Mouse (Mus musculus) thymus, adult 18-20 months (tissue): Measurements from ENCODE around the gene Acot13.

Experiments used
- DNase-seq, 2 experiments: peaks; one replicate each; pipeline ENCODE4 v3.0.0; 2022; ENCODE audit warnings: mixed read lengths in 2 of 2

Acot13 gene

DNA sequence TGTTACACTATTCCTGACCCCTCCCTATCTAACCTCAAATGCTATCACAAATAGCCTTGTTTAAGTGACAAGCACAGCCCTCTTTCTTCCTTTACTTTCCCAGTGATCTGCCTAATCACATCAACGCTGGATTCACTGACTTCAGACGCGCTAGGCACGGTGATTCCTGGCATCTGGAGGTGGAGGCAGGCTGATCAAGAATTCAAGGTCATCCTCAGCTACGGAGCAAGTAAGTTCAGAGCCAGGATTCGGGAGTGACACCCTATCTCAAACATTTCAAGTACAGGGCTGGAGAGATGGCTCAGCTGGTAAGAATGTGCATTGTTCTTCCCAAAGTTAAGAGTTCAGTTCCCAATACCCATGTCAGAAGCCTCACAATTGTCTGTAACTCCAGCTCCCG lies 5.2 kb downstream of the Acot13 start:
- DNase-seq = no peak

DNA sequence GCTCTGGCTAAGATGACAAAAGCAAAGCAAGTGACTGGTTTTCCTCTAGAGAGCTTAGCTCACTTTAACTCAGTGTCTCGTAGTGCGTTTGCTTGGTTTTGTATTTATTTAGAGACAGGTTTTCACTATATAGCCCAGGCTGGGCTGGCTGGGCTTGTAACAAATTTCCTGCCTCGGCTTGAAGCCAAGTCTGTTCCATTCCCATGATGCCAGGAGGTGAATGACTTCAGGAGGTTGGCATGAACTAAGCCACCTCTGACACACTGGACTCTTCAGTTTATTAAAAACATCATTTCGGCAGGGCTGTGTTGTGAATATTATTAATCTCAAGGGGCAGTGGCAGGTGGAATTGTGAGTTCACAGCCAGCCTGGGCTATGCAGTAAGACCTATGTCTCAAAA lies 5.8 kb downstream of the Acot13 start:
- DNase-seq = no peak

DNA sequence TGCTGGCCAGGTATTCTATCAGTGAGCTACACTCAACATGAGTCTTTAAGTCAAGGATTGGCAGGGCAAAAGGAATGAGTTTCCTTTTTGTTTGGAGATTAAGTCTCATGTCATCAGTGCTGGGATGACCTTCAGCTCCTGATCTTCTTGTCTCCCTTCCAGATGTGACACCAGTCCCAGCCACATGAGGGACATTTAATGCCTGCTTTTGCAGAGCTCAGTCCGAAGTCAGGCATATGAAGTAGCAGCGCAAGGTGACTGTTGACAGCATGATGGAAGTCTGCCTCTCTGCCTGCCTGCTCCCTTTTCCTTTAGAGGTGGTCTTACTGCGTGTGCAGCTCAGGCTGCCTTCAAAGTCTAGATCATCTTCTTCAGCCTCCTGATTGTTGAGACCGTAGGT lies 6.7 kb downstream of the Acot13 start:
- DNase-seq = no peak

DNA sequence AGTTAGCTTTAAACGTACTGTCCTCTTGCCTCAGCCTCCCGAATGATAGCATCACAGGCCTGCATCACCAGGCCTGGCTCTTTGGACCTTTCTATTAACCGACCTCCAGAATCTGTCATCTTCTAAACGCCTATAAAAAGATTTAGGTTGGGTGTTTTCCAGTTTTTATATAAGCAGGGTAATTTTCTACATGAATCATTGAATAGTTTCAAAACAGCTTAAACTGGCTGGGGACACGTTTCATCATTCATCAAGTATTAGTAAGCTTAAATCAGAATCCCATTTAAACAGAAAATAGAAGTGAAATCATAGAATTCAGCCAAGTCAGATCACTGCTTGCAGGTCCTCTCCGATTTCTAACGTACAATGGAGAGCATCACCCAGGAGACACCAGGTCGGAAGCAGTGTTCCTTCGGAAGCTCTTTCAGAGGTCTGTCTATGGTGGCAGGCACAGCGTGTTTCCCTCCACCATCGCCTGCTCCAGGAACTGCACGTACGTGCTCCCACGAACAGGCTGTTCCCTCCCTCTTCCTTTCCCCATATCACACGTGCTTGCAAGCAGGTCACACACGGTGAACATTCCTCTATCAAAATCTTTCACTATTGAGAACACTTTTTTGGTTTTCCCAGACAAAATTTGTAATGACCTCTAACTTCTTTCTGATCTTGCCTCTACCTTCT lies 8.5 kb downstream of the Acot13 start:
- DNase-seq = no peak

DNA sequence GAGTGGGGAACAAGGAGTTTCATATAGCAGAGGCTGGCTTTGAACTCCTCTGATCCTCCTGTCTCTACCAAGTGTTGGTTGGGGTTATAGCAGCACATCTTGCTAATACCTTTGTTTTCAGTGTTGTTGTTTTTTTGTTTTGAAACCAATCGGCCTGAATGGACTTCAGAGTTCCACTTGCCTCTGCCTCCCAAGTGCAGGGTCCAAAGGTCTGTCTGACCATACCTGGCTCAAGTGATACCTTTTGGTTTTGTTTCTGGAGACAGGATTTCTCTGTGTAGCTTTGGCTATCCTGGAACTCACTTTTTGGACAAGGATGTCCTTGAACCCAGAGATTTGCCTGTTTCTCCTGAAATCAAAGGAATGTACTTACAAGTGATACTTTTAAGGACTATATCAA lies 11.4 kb downstream of the Acot13 start:
- DNase-seq = no peak

DNA sequence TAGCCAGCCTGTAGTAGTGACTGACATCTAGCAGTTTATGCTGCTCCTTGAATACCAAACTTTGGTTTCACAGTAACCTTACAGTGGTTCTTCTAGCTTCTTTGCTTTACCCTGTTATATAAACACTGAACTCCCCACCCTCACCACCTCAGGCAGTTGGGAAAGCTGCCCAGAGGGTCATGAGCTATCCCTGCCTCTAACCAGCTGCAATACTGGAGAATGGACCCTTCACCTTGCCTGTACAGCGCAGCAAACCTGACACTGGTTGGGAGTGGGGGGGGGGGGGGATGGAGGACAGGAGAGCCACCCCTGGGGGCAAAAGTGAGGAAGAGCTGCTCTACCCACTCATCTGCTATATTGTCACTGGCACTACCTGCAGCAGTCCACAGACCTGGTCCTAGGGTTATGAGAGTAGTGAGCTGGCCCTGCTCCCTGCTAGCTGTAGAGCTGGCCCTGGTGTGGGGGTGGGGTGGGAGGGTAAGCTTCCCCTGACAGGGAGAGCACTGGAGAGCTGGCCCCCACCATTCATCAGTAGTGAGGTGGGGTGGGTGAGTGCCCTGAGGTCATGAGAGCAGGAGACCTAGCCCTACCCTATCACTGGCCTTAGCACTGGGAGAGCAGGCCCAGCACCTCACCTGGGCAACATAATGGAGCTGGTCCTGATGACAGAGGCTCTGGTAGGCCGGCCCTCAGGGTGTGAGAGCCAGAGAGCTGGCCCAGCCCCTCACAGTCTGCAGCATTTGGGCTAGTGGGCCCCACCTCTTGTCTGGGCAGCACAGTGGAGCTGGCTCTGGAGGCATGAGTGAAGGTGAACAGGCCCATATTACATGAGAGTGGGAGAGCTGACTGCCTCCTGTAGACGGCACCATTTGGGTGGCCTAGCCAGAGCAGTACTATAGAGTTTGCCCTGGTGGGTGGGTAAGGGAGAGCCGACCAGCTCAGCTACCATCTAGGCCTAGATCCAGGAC lies 14.9 kb downstream of the Acot13 start:
- no peak for DNase-seq

DNA sequence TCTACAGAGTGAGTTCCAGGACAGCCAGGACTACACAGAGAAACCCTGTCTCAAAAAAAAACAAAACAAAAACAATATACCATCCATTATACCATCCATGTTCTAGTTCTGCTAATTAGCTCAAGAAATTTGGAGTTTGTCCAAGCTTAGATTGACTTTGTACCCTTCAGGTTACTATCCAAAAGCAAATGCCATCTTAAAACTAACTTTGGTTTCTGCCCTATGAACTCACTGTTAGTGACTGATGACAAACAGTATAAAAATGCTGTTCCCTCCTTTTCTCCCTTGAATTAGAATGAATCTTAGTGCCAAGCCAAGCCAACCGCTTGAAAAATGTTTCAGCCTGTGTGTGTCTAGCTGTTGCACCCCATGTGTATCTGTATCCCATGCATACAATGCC lies 16.7 kb downstream of the Acot13 start:
- DNase-seq = no peak

DNA sequence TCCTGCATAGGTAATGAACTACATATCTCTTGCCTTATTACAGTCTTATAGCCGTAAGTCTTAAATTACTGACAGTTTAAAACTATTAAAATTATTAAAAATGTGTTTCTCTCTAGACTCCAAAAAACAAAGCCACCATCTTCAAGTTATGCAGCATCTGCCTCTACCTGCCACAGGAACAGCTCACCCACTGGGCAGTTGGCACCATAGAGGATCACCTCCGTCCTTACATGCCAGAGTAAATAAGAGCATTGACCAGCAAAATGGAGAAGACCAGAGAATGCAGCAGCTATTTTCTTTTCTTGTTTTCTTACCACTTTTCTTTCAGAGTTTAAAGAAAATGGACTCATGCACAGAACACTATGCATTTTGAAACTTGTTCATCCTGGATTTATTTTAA lies 18.8 kb downstream of the Acot13 start:
- DNase-seq = no peak

DNA sequence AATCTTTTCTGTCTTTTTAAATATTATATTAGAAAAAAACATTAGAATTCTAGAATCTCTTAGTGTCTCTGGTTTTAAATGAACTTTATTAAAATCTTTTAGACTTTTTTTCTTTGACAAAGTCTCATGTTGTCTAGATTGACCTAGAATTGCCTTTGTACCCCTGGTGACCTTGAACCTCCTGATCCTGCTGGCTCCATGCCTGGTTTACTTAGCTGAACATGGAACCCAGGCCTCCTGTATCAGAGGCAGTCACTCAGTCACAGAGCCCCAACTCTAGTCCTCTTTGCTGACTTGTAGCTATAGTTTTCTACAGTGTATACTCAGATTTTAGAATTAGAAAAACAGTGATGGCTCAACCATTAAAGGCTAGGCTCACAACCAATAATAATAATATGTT lies 25.3 kb downstream of the Acot13 start:
- DNase-seq = no peak

DNA sequence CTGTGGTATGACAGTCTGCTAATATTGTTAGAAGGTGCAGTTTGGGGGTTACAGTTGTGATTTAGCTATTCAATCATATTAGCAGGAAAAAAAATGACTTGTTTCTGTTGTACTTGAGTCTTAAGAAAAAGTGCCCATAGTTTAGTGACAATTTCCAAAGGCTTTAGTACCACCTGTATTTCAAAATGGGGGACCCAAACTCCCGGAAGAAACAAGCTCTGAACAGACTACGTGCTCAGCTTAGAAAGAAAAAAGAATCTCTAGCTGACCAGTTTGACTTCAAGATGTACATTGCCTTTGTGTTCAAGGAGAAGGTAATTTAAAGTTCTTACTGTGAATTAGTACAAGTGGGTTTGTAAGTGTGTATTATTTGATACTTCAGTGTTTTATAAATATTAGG lies 28.1 kb downstream of the Acot13 start:
- no peak for DNase-seq

DNA sequence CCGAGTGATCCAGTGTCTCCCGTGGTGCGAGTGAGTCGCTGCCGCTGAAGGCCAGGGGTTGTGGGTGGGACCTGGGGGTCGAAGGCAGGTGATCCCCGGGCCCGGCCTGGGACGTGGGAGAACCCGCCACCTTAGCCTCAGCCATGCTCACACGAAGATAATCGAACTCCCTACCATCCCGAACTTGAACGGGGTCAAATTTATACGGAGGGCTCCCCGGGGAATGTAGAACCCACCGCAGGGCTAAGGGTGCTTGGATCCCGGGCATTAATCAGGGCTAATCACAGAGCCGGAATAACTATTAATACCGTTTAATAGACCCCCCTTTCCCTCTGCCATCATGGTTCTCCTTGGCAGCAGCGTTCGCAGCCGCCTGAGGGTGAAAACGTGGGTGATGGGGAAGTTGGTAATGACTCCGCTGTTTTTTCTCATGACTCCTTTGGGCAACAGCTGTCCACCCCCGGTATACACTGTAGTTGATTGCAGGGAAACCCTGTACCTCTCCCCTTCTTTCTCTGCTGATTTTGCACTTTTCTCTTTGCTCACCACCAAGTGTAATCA lies 29.1 kb downstream of the Acot13 start:
- DNase-seq = peak; percentile 28 to 35

DNA sequence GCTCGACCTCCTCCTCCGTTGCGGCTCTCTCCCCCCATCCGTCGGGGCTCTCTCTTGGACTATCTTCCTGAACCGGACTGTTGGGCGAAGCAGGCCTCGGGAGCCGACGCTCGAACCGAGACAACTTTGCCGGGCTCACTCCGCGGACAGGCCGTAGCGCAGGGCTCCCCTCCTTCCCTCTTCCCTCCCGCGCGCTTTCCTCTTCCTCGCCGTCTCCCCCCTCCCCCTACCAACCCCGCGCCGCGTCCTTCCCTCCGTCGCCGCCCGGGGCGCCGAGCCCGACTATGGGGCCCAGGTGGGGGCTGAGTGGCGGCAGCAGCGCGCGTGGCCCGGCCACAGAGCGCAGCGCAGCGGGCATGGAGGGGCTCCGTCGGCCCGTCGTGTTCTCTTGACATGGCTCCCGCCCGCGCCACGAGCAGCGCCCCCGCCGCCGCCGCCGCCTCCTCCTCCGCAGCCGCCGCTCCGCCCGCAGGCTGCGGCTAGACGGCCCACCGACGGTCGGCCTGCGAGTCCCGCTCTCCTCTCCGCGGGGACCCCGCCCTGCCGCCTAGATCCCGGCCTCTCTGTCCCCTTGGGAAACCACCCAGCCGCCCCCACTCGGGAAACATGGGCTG lies 29.9 kb downstream of the Acot13 start, which contains the start of gene BC005537:
TSS of gene BC005537 (plus strand) at position 350 of the 614 bp plus-strand sequence.
- no peak for DNase-seq

DNA sequence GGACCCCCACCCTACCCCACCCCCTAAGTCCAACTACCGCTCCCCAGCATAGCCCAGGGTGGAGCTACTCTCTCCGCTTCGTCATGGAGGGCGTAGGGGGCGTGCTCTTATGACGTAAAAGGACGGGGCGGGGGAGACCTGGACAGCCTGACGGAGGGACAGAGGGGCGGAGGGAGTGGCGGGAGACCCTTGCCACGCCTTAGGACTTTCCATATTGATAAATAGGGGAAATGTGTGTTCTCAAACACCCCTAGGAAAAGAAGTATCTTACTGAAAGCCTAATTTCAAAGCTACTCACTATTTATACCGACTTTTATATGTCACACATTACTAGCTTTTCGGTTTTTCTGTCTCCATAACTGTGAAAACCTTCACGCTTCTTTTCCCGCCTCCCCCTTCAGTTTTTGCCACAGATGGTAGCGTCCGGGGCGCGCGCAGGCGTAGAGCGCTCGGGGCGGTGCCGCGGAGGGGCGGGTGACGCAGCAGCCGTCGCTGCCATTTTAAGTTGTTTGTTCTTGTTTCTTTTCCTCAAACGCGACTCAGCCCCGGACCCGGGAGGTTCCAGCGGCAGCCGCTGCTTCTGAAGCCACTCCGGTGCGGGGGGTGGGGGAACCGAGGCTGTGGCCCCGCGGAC lies 30.5 kb downstream of the Acot13 start:
- peak; percentile 96 to 97 for DNase-seq

DNA sequence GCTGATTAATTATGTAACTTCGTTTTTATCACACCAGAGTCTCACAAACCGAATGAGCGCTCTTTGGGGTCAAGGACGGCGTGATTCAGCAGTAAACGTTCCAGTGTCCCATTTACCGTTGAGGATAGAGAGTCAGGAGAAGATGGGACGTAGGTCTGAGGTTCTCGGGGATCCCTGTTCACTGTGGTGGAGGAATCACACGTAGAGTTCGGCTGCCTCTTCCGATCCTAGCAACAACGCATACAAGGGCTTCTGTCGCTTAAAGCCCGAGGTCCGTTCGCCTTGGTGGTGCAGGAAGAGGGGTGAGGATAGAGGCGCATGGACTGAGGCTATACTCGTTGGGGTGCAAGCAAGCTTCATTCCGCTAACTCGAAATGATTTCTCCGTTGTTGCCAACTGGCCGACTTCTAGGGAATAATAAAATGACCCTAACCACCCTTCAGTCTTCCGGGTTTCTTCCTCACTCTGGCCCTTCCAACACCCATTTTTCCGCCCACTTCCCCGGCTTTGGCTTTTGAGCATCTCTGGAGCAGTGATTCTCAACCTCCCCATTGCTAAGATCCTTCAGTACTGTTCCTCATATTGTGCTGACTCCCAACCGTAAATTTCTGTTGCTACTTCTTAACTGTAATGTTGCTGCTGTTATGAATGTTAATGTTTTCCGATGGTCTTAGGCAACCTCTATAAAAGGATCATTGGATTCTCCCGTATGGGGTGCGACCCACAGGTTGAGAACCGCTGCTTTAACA lies 31.2 kb downstream of the Acot13 start:
- DNase-seq = peak; percentile 13 to 42

DNA sequence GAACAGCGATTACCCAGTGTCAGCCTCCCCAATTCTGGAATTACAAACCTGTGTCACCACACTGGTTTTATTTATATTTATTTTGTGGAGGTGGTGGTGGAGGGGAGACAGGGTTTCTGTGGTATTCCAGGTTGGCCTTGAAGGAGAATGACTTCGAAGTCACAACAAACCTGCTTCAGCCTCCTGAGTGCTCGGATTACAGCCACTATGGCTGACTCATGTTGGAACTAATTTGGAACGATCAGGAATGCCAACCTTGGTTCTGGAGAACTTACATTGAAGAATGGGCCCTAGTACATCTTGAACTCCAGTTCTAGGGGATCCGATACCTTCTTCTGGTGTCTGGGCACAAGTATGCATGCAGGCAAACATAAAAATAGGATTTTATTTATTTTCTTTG lies 32.0 kb downstream of the Acot13 start:
- no peak for DNase-seq

DNA sequence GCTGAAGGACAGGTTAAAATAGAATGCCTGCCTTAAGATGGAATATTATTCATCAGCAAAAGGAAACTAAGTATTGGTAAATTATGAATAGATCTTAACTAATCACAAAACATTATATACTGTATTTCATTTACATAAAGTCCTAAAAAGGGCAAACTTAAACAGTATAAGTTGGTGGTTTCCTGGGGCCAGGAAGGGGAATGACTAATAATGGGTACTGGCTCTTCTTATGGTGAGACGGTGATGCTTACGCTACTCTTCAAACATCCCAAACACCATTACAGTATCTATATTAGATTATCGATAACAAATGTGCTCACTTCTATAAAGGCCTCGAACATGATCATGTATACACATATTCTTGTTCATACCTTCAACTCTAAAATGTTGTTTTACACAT lies 32.7 kb downstream of the Acot13 start:
- no peak for DNase-seq

DNA sequence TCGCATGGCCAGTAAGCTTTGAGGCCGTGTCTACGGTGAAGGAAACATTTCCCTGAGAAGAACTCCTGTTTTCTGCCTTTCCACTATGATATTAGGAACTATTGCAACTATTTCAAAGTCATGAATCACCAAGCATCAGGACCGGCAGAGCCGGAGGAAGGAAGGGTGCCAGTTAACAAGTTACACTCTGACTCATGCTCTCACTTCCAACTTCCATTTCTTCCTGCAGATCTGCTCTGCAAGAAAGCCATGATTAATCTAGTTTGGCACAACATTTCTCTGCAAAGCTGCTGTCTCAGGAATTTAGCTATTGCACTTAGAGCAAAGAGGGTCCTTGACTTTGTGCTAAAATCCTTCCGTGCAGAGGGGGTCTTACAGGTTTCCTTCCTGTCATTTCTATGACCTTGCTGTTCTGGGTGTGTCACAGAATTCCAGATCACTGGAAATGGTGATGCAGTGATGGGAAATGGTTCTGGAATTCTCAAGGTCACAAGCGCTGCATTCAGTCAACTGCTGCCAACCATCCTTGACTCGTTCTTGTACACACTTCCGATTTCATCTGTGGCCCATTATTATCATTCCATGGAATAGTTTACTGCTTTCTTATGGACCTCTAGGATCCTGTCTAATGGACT lies 38.8 kb downstream of the Acot13 start:
- no peak for DNase-seq

DNA sequence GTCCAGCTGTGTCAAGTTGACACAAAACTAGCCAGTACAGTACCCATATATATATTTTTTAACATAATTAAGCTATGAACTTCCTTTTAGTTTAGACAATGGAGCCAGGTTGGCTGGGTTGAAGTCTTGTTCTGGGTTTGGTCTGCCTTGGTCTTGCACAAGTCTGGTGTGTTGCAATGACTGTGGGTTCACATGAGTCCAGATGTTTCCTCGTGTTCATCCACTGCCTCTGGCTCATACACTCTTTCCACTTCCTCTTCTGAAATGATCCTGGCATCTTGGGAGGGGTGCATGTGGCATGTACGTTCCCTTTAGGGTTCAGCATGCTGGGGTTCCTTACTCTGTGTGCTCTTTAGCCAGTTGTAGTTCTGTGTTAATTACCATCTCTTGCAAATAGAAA lies 40.0 kb downstream of the Acot13 start:
- no peak for DNase-seq

DNA sequence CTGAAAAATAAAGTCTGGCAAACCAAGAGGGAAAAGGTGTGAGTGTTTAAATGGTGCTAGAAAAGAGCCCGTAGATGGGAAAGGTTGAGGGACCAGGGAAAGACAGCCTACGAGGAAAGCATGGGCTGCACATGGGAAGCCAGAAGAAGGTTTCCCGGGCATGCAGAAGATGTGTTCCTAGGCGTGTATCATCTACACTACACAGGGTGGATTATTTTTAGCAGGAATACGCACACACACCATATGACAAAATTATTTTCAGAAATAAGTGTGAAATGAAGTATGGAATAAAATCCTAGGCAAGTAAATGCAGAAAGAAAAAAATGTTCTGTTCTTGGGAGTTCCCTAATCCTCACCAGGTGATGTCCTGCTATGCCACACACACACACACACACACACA lies 43.9 kb downstream of the Acot13 start:
- DNase-seq = no peak

DNA sequence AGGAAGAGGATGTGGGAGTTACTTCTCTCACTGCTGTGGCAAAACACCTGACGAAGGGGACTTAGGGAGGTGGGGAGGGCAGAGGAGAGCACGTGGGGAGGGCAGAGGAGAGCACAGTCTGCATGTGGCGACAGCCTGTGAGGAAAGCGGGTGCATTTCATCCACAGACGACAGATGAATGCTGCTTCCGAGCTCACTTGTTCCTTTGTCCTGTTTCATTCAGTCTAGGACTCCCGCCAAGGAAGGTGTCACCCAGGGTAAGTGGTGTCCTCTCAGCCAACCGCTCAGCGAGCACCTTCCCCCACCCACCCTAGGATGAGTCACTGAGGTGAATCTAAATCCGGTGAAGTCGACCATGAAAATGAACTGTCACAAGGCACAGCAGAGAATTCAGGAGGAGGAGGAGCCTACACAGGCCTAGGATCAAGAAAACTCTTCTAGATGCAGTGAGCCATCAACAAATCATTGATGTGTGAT lies 45.3 kb downstream of the Acot13 start:
- DNase-seq = peak; percentile 48 to 66

DNA sequence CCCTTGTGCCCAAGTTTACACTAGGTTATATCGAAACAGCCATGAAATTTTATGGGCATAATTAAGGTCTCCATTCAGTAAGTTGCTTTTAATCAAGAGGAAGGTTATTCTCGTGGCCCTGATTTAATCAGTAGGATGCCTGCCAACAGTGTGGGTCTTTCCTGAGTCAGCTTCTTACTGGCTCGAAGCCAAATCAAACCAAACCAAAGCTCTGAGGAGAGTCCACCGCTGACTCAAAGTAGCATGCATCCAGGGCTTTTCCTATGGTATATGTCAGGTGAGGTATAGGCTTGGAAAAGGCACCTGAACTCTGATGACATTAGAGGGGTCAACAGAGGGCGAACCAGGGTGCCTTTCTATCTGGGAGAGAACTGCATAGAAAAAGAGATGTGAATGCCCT lies 49.4 kb downstream of the Acot13 start:
- DNase-seq = no peak
